Mouse (Mus musculus): ENCODE measurements at regions not wholly inside any gene's neighbourhood (a gene's known extent, or its start where the extent isn't known, plus 50 kb on each side); places are given as distances from the start of the nearest gene placed in this dataset.

DNA sequence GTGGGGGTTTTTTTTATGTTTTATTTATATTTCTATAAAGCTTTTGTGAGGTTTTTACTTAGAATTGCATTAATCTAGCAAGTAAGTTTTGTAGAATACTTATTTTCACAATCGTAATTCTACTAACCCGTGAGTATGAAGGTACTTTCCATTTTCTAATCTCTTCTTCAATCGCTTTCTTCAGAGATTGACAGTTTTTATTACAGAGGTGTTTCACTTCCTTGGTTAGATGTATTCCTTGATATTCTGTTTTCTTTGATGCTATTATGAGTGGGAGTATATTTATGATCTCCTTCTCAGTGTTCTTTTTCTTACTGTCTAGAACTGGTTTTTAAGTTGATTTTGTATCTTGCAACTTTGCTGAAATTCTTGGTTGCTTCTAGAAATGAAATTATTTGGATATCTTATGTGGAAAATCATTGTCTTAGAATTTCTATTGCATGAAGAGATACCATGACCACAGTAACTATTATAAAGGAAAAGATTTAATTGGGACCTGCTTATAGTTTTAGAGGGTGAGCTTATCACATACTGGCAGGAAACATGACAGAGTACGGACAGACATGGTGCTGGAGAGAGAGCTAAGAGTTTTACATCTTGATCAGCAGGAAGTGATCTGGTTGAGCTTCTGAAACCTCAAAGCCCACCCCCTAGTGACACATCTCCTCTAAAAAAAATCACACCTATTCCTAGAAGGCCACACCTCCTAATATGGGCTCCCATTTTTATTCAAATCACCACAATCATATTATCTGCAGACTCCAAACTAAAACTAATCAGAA lies 328.1 kb downstream of the Ar start:
- no peak overlapping the region for H3K27ac ChIP-seq (ENCODE audit: low read length)
- no peak overlapping the region for H3K4me3 ChIP-seq (ENCODE audit: low read depth, low read length)
- H3K27me3 ChIP-seq (replicated peaks; ENCODE audit: insufficient read depth, low read length), result no peaks in the 10 kb centered on the region
- H3K4me2 ChIP-seq (replicated peaks; ENCODE audit: low read depth, low read length), result no peak overlapping the region
- ATAC-seq (no peak), DNase-seq (ENCODE audit: low spot score) (no peak)
- no peaks in the 10 kb centered on the region for H3K36me3 ChIP-seq (ENCODE audit: insufficient read depth, low read length)
- 87% methylated on average over 4 of the region's 4 CpGs for WGBS
- H3K4me1 ChIP-seq (ENCODE audit: insufficient read depth, low read depth, low read length), result no peaks in the 10 kb centered on the region
- H3K9ac ChIP-seq (replicated peaks; ENCODE audit: low read depth), result no peak overlapping the region
- TF ChIP-seq EP300 (IDR thresholded peaks at IDR 0.05), result no peak
- TF ChIP-seq CTCF (IDR thresholded peaks at IDR 0.05), result no peak
- H3K9me3 ChIP-seq (ENCODE audit: low read length), result no peaks in the 10 kb centered on the region

Measured in lung, postnatal 0 days (tissue).